Mouse (Mus musculus): ENCODE measurements around the gene Nrxn2. TPM values are rescaled to one million over a fixed set of nuclear protein-coding genes. Genes with fewer than 3 reads are reported as not detected.

The Nrxn2 gene
- polyA plus RNA-seq, 1 experiment from 2014 or later: 6.2 TPM

- WGBS: 76% methylated on average over 11 of the region's 11 CpGs
- Histone ChIP-seq H3K4me3 (ENCODE audit: low read length) (no peak overlapping the region), H3K9me3 (ENCODE audit: low read length) (no peaks in the 10 kb centered on the region), H3K36me3 (ENCODE audit: insufficient read depth, low read length) (no peaks in the 10 kb centered on the region), H3K4me1 (ENCODE audit: insufficient read depth, low read length) (0 out of 2 replicates have a peak, but pooled peaks cover 4% of the 10 kb centered on the region), H3K27ac (ENCODE audit: low read length) (peak overlapping the region; percentile 39), H3K4me2 (replicated peaks; ENCODE audit: low read depth, low read length) (no peak overlapping the region), H3K27me3 (ENCODE audit: insufficient read depth, low read length) (no peaks in the 10 kb centered on the region), H3K9ac (replicated peaks; ENCODE audit: low read length) (no peak overlapping the region)
- no peak for ATAC-seq (ENCODE audit: low FRiP score, low TSS enrichment)
Measured at GRCm38 (mm10) chr19:6549566-6549965, 131.0 kb downstream of the Nrxn2 start.

DNA sequence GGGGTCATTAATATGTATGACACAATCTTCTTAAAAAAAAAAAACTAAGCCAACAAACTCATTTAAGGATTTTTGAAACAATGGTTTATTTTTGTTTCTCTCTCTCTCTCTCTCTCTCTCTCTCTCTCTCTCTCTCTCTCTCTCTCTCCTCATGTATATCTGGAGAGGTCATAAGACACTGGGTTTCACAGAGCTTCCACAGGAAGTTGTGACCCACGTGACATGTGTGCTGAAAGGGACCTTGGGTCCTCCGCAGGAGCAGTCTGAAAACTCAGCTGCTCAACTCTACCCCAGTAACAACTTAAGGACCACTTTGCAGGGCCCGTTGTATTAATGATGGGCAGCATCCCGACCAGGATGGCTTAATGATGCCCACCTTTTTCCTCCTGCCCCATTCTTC is 132.7 kb downstream of the Nrxn2 start:
- ATAC-seq (ENCODE audit: low FRiP score, low TSS enrichment): no peak
- 57% methylated on average over 4 of the region's 4 CpGs for WGBS
- no peak overlapping the region for H3K27ac ChIP-seq (ENCODE audit: low read length)

GRCm38 (mm10) chr19:6552302-6553028 is 133.9 kb downstream of the Nrxn2 start:
- Histone ChIP-seq H3K4me1 (ENCODE audit: insufficient read depth, low read length) (0 out of 2 replicates have a peak, but pooled peaks cover 4% of the 10 kb centered on the region), H3K36me3 (ENCODE audit: insufficient read depth, low read length) (no peaks in the 10 kb centered on the region), H3K4me3 (ENCODE audit: low read length) (no peak overlapping the region), H3K27ac (ENCODE audit: low read length) (no peak overlapping the region), H3K27me3 (ENCODE audit: insufficient read depth, low read length) (no peaks in the 10 kb centered on the region), H3K9me3 (ENCODE audit: low read length) (no peaks in the 10 kb centered on the region), H3K9ac (replicated peaks; ENCODE audit: low read length) (no peak overlapping the region), H3K4me2 (replicated peaks; ENCODE audit: low read depth, low read length) (no peak overlapping the region)
- ATAC-seq (ENCODE audit: low FRiP score, low TSS enrichment): 0 out of 2 replicates have a peak, but pooled peaks have one; percentile 39
- WGBS: 76% methylated on average over 4 of the region's 4 CpGs

More for the DNA sequence above, 132.7 kb downstream of the Nrxn2 start:
- H3K9me3 ChIP-seq (ENCODE audit: low read length): no peaks in the 10 kb centered on the region
- H3K9ac ChIP-seq (replicated peaks; ENCODE audit: low read length): no peak overlapping the region
- H3K27me3 ChIP-seq (ENCODE audit: insufficient read depth, low read length): no peaks in the 10 kb centered on the region
- H3K4me1 ChIP-seq (ENCODE audit: insufficient read depth, low read length): 0 out of 2 replicates have a peak, but pooled peaks cover 4% of the 10 kb centered on the region
- no peak overlapping the region for H3K4me2 ChIP-seq (replicated peaks; ENCODE audit: low read depth, low read length)
- no peak overlapping the region for H3K4me3 ChIP-seq (ENCODE audit: low read length)
- no peaks in the 10 kb centered on the region for H3K36me3 ChIP-seq (ENCODE audit: insufficient read depth, low read length)

DNA sequence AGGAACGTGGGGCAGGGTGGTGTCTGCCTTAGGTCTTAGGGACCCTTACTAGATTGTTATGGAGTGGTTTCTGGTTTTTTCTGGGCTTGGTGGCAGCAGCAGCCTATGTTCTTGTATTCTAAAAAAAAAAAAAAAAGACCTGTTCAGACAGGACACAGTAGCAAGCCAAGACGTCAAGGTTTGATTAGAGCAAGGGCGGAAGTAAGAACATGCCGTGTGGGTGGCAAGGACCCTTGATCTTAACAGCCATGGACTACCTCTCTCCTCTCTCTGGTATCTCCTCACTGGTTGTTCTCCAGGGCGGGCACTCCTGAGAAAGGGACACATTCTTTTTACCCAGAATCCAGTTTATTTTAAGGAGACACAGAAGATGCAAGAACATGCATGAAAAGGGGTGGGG is 134.6 kb downstream of the Nrxn2 start:
- H3K4me2 ChIP-seq (replicated peaks; ENCODE audit: low read depth, low read length): no peak overlapping the region
- H3K9ac ChIP-seq (replicated peaks; ENCODE audit: low read length): no peak overlapping the region
- 74% methylated on average over 5 of the region's 5 CpGs for whole genome bisulfite sequencing
- no peaks in the 10 kb centered on the region for H3K36me3 ChIP-seq (ENCODE audit: insufficient read depth, low read length)
- no peak overlapping the region for H3K27ac ChIP-seq (ENCODE audit: low read length)
- H3K27me3 ChIP-seq (ENCODE audit: insufficient read depth, low read length): no peaks in the 10 kb centered on the region
- no peaks in the 10 kb centered on the region for H3K9me3 ChIP-seq (ENCODE audit: low read length)
- H3K4me1 ChIP-seq (ENCODE audit: insufficient read depth, low read length): 0 out of 2 replicates have a peak, but pooled peaks cover 4% of the 10 kb centered on the region
- no peak for ATAC-seq (ENCODE audit: low FRiP score, low TSS enrichment)
- H3K4me3 ChIP-seq (ENCODE audit: low read length): no peak overlapping the region

GRCm38 (mm10) chr19:6553819-6554582 is 135.5 kb downstream of the Nrxn2 start:
- no peak overlapping the region for H3K9ac ChIP-seq (replicated peaks; ENCODE audit: low read length)
- 0 out of 2 replicates have a peak, but pooled peaks cover 4% of the 10 kb centered on the region for H3K4me1 ChIP-seq (ENCODE audit: insufficient read depth, low read length)
- no peaks in the 10 kb centered on the region for H3K36me3 ChIP-seq (ENCODE audit: insufficient read depth, low read length)
- no peak overlapping the region for H3K4me3 ChIP-seq (ENCODE audit: low read length)
- WGBS: 27% methylated on average over 8 of the region's 8 CpGs
- H3K4me2 ChIP-seq (replicated peaks; ENCODE audit: low read depth, low read length): no peak overlapping the region
- H3K27me3 ChIP-seq (ENCODE audit: insufficient read depth, low read length): no peaks in the 10 kb centered on the region
- H3K9me3 ChIP-seq (ENCODE audit: low read length): no peaks in the 10 kb centered on the region
- ATAC-seq (ENCODE audit: low FRiP score, low TSS enrichment): no peak
- H3K27ac ChIP-seq (ENCODE audit: low read length): no peak overlapping the region

GRCm38 (mm10) chr19:6559576-6559975 is 141.0 kb downstream of the Nrxn2 start:
- H3K9me3 ChIP-seq (ENCODE audit: low read length): no peaks in the 10 kb centered on the region
- WGBS: 50% methylated on average over 4 of the region's 4 CpGs
- H3K27me3 ChIP-seq (ENCODE audit: insufficient read depth, low read length): no peaks in the 10 kb centered on the region
- no peak overlapping the region for H3K9ac ChIP-seq (replicated peaks; ENCODE audit: low read length)
- H3K27ac ChIP-seq (ENCODE audit: low read length): no peak overlapping the region
- no peaks in the 10 kb centered on the region for H3K36me3 ChIP-seq (ENCODE audit: insufficient read depth, low read length)
- no peak overlapping the region for H3K4me3 ChIP-seq (ENCODE audit: low read length)
- H3K4me2 ChIP-seq (replicated peaks; ENCODE audit: low read depth, low read length): no peak overlapping the region
- H3K4me1 ChIP-seq (ENCODE audit: insufficient read depth, low read length): no peaks in the 10 kb centered on the region
- ATAC-seq (ENCODE audit: low FRiP score, low TSS enrichment): no peak

DNA sequence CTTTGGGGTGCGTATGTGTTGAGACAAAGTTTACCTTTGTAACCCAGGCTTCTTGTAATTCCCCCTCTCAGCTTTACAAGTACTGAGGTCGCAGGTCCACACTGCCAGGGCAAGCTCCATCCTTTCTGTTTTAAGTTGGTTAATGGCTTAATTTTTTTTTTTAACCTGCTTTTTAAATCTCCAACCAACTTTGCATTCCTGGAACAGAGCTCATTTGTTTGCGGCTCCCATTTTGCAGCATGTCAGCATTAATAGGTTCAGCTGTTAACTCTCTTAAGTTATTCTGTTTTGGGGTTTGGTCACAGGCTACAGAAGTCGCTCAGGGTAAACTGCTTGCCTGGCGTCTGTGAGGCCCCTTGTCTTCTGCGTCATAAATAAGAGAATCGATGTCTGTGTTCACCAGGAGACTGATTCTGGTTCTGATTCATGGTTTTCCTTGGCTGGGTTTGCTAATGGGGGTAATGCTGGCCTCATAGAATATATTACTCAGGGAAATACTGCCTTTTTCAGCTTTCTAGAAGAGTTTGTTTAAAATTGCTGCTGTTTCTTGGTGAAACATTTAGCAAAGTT is 141.8 kb downstream of the Nrxn2 start:
- ATAC-seq (ENCODE audit: low FRiP score, low TSS enrichment): no peak
- no peak overlapping the region for H3K4me2 ChIP-seq (replicated peaks; ENCODE audit: low read depth, low read length)
- 39% methylated on average over 7 of the region's 7 CpGs for WGBS
- no peak overlapping the region for H3K4me3 ChIP-seq (ENCODE audit: low read length)
- H3K36me3 ChIP-seq (ENCODE audit: insufficient read depth, low read length): no peaks in the 10 kb centered on the region
- H3K9me3 ChIP-seq (ENCODE audit: low read length): no peaks in the 10 kb centered on the region
- no peaks in the 10 kb centered on the region for H3K27me3 ChIP-seq (ENCODE audit: insufficient read depth, low read length)
- H3K4me1 ChIP-seq (ENCODE audit: insufficient read depth, low read length): no peaks in the 10 kb centered on the region
- H3K27ac ChIP-seq (ENCODE audit: low read length): no peak overlapping the region
- no peak overlapping the region for H3K9ac ChIP-seq (replicated peaks; ENCODE audit: low read length)

GRCm38 (mm10) chr19:6565136-6565535 is 146.6 kb downstream of the Nrxn2 start:
- ATAC-seq (ENCODE audit: low FRiP score, low TSS enrichment): no peak
- 90% methylated on average over 6 of the region's 6 CpGs for WGBS
- H3K36me3 ChIP-seq (ENCODE audit: insufficient read depth, low read length): no peaks in the 10 kb centered on the region
- no peak overlapping the region for H3K9ac ChIP-seq (replicated peaks; ENCODE audit: low read length)
- no peaks in the 10 kb centered on the region for H3K9me3 ChIP-seq (ENCODE audit: low read length)
- no peak overlapping the region for H3K27ac ChIP-seq (ENCODE audit: low read length)
- H3K4me3 ChIP-seq (ENCODE audit: low read length): no peak overlapping the region
- H3K4me2 ChIP-seq (replicated peaks; ENCODE audit: low read depth, low read length): no peak overlapping the region
- H3K4me1 ChIP-seq (ENCODE audit: insufficient read depth, low read length): no peaks in the 10 kb centered on the region
- H3K27me3 ChIP-seq (ENCODE audit: insufficient read depth, low read length): no peaks in the 10 kb centered on the region

DNA sequence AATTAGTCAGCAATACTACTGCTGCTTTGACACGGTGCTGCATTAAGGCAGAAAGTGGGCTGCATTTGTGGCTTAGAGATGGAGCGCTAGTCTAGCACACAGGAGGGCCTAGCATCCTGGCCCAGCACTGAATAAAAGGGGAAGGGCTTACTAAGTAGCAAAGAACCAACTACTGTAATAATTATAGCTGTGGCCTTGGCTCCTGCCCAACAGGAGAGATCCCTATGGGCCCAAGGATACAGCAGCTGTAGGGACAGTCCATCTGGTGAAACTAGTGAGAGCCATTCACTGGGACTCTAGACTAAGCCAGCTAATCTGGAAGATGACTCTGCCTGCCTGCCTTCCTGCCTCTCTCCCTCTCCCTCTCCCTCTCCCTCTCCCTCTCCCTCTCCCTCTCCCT is 147.9 kb downstream of the Nrxn2 start:
- Histone ChIP-seq H3K9me3 (ENCODE audit: low read length) (no peaks in the 10 kb centered on the region), H3K4me1 (ENCODE audit: insufficient read depth, low read length) (no peaks in the 10 kb centered on the region), H3K4me2 (replicated peaks; ENCODE audit: low read depth, low read length) (no peak overlapping the region), H3K27ac (ENCODE audit: low read length) (no peak overlapping the region), H3K27me3 (ENCODE audit: insufficient read depth, low read length) (no peaks in the 10 kb centered on the region), H3K36me3 (ENCODE audit: insufficient read depth, low read length) (no peaks in the 10 kb centered on the region), H3K9ac (replicated peaks; ENCODE audit: low read length) (no peak overlapping the region), H3K4me3 (ENCODE audit: low read length) (no peak overlapping the region)
- ATAC-seq (ENCODE audit: low FRiP score, low TSS enrichment): no peak
- 87% methylated on average over 2 of the region's 2 CpGs for WGBS

All from kidney, embryonic 16.5 days (tissue).